Mouse (Mus musculus) frontal cortex, postnatal 10 days (tissue): Measurements from ENCODE around the gene Col12a1.
"Not testable (repeated sequence)": the region's sequence is repeated elsewhere in the genome, so short reads cannot be mapped to it uniquely, and the experiment has no call there.

Source experiments
- DNase-seq, 2 experiments: peaks; one replicate each; pipeline ENCODE4 v3.0.0; 2022; ENCODE audit warnings: low spot score in 2 of 2, mixed read lengths in 1 of 2

Col12a1 gene

DNA sequence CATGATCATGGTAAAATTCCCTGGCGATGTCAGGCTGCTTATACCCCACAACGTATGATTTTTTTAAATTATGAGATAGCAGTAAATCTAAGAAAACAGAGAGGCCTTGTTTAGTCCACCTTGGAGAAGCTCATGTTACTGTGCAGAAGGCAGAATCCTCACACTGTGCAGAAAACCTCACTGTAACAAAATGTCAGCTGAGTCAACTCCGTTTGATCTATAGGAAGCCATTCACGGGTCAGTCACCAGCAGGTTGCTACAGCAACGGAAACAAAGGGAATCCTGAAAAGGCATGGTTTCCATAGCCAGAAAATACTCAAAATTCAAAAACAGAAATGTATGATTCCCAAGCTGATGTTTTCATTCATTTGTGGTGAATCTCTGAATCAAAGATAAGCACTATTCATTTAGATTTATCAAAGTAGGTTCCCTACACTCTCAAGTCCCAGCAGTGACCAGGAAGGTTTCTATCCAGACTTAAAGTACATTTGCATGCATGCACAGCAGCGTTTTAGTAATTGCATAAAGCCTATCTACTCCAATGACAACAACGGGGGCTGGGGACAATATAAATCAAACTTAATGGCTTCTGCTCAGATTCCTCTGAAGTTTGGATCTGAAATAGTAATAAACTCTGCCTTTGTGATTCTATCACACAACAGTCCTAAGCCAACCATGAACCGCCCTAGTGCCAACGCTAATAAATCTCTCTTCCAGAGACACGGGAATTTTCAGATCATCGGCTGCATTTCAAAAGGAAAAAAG lies 28.7 kb downstream of the Col12a1 start:
- no peak for DNase-seq

DNA sequence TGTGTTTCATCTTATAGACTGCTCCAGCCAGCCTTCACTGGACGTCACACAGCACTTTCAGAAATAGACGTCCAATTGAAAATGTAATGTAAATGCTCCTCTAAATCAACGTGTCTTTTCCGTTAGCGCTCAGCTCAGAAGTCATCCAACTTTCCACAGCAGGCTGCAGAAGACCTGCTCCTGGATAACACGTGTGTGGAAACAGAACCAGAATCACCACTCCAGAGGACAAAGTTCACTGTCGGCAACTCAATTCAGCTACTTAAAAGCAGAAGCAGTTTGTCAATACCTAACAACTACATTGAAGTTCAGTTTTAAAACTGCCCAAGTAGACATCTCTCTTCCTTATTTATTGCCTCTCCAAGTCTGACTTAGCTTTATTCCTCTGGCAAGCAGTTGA lies 29.3 kb downstream of the Col12a1 start:
- no peak for DNase-seq

DNA sequence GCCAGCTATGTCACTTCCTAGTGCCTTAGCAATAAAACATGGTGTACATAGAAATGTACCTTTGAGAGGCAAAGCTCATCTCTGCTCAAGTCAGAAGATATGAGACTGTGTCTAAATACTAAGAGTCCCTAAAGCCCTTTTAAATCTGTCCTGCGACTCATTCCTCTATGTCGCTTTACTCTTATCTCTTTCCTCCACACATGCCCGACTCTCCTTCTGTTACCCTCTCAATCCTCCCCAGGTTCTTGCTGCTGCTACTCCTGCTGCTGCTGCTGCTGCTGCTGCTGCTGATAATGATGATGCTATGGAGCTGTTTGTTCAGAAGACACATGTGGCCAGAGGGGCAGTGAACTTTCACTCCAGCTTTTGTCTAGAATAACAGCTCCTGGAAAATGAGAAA lies 31.4 kb downstream of the Col12a1 start:
- no peak for DNase-seq

DNA sequence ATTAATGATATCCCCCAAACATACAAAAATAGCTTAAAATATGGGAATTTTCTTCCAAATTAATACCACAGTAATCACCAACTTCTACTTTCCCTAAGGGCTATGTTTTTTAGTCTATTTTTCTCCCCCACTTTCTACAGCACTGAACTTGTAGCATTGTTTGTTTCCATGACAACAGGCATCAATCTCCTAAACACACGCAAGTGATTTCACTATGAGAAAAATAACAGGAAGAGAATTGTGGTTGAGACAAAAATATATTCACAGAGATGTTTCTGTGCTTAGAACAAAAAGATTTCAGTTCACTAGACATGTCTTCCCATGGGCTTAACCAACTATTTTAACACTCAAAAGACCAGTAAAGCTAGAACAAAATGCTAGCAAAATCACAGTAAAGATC lies 32.6 kb downstream of the Col12a1 start:
- DNase-seq, result no peak

DNA sequence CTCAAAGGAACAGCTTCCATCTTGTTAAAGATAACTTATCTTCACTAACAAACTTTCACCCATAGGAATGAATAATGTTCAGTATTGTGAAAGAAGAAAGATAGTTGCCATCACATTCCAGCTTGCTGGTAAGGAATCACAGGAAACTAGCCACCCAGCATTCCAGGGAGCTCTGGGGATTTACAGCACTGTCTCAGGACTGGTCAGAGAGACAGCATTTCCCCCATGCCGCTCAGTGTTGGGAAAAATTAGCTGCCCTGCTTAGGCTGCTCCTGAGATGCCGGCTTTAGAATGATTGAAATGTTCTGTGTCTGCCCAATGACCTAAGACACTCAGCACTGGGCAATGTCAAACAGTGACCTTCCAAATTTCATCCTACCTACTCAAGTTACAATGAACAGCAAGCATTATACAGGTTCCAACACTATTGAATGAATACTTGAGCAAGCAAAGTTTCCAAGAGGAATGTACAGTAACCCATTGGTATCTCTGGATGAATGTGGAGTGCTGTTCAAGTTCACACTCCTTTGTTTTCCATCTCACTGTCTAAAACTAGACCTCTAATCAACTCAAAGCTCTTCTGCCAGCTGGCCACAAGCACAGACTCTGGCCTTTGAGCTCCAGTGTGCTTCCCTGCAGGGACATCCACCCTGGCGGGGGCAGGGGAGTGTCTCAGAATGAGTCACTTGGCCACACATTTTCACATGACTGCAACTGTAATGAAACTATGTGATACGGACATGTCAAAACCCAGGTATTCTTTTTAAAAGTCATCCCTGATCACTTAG lies 38.0 kb downstream of the Col12a1 start:
- no peak for DNase-seq

DNA sequence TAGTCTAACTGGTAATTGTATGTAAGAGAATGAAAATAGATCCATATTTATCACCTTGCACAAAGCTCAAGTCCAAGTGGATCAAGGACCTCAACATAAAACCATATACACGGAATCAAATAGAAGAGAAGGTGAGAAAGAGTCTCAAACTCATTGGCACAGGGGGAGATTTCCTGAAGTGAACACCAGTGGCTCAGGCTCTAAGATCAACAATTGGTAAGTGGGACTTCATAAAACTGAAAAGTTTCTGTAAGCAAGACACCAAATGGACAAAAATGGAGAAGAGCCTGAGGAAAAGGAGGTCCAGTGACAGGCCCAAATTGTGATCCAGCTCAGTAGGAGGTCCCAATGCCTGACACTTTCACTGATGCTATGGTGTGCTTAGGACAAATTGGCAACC lies 49.8 kb downstream of the Col12a1 start:
- DNase-seq, result not testable (repeated sequence)

DNA sequence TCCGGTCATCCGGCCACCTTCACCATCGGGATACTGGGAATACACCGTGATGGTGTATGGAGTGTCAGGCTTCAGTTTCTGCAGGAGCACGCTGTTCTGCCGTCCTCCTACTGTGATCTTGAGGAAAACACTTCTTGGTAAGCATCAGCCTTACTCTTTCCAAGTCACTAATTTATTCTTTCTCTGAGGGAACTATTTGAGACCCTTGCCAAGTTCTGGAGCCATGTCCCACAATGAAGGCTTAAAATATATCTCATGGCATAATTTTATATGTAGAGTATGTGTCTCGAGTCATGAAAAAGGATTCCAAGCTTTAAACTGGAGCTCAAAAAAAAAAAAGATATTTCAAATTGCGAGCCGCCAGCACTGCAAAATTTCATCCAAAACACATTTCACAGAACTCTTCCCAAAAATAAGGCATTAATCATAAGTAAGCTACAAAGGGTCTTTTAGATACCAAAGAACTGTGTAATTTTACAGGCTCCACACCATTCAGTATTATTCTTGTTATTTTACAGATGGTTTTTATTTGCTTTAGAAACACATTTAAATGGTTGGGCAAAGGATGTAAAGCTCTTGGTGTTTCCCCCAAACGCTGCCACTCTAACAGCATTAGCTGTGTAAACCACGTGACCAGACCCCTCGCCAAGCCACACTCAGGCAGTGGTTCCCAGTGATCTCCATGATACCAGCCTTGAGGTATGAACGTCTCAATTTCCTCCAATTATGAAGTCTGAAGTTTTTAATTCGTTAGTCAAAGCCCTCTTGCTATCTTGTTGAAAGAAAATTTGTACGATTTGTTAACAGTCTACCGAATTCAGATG lies 65.1 kb downstream of the Col12a1 start:
- DNase-seq, result no peak

DNA sequence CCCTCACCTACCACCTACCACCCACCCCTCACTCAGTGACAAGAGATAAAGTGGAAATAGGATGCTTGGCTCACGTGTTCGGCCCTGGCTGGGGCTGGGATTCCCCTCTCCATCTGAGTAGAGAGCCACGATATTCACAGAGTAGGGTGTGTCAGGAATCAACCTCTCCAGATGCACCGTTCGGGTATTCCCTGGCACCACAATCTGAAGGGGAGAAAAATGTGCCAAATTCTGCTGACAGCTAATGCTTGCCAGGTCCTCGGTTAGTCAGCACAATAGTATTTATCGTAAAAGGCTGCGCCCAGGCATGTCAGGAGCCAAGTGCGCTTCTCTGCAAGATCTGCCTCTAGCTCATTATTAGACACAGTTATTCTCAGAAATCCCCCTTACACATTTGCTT lies 70.0 kb downstream of the Col12a1 start:
- no peak for DNase-seq

DNA sequence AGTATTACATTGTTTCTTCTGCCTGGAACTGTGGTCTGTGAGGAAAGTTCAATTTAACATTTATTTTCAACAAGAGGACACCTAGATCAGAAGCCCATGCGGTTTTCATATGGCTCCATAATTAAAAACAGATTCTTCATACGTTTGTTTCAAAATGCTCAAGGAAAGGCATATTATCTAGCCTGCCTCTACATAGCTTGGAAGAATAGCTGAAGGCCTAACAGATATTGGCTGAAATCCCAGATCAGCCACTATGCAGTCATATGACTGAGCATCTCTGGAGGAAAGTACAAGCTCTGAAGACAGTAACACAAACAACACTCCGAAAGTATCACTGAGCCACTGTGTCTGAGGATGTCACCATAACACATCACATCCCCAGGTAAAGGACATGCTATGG lies 72.9 kb downstream of the Col12a1 start:
- DNase-seq, result no peak

DNA sequence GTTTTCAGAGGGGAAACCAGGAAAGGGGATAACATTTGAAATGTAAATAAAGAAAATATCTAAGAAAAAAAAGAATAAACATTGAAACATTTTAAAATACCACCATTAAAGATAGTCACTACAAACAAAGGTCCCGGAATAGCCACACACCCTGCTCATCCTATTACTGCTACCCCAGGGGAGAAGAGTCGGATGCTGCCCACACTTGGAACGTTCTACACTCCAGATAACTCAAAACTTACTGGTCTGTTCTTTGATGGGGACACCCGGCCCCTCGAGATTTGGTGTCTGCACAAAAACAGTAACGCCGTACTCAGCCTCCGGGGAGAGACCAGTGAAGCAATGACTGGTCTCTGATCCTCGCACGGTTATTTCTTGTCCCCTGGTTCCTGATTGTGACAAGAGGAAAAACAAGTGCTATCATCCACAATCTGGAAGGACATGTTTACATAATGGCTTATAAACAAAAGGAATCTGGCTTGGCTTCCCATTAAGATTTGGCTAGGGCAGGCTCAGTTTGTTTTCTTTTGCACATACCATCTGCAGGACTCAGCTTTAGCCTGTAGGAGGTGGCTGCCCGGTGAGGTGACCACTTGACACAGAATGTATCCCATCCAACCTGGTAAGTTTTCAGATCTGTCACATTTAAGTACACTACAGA lies 79.1 kb downstream of the Col12a1 start:
- DNase-seq, result no peak

DNA sequence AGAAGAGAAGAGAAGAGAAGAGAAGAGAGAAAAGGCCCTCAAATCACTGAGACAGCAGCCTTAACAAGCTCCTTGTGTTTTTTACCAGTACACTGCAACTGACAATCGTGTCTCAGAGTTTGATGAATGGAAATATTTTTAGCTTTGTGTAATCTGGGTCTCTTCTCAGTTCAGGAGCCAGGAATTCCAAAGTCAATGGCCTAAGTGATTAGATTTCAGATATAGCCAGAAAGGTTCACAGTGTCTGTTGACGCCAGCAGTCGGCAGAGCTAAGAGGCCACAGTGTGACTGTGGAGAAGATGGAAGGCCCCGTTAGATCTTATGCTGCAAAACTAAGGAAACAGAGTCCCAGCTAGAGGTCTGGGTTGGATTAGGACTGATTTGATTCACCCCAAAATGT lies 80.8 kb downstream of the Col12a1 start:
- DNase-seq, result no peak

DNA sequence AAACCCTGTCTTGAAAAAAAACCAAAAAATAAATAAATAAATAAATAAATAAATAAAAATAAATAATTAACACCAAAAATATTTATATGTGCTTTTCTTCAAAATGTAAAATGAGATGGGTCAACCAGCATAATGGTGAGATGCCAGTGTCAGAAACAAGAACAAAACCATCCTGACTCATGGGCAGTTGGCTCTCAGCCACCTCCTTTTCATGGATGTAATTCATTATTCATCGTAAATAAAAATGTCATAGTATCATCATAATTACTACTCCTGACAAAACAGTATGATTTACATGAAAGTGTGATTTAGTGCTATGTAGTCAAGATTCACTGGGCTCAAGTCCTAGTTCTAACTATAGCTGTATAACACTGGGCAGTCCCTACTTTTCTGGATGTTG lies 84.6 kb downstream of the Col12a1 start:
- DNase-seq, result no peak

DNA sequence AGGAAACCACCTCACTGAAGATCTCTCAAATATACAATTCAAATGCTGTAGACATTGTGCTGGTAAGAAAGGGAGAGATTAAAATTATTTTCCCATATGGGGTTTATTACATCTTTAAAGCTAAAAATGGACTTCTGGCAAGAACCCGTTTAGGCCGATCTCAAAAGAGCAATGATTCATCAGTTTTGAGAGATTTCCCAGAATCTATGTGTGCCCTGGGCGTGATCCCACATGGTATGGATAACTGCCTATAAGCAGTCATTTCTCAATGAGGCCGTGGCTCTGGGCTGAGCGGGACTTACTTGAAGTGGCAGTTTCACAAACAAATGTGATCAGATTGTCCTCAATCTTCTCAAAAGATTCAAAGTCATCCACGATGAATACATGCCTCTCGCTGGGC lies 87.4 kb downstream of the Col12a1 start:
- DNase-seq, result no peak

DNA sequence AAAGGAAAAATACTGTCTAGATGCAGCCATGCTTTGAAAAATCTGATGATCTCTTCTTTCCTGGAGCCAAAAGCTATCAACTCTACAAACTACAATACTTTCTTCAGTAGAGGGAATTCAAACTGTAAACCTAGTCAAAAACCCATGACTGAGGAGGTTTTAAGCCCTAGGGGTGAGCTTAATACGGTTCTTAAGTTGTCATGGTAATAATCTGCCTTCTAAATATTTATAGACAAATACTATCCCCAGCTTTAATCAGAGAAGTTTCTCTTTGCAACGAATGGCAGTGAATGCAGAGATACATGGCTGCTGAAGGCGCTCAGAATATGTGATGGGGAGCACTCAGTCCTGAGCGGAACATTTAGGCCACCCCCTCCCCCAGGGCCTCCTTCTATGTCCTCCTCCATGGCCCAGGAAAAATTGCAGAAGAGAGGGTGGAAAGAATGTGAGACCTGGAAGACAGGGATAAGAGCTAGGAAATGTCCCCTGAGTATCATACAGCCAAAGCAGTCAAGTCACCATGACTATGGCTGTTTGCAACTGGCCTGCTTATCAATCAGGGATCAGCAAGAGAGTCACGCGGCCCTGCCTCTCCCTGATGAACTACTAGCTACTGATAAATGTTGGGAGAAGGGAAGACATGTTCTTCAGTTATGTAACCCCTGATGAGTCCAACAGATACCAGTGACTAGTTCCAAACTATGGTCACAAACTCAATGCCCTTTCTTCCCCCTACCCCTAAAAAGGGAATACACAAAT lies 99.6 kb downstream of the Col12a1 start:
- DNase-seq, result no peak

DNA sequence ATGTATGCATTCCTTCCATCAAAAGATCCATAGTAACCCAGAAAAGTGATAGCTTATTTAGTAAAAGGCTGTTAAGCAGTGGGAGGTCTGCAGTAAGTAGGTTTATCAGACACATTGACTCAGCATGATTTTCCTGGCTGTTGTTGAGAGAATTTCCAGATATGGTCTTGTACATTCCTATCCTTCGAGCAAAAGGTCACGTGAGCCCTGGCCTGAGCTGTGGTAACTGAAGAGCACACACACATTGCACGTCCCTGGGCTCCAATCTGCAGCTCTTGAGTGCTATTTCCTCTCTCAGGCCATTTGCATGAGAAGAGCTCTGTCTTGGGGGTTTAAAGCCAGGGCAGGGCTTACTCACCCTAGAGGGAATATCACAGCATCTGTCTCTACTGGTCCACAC lies 101.3 kb downstream of the Col12a1 start:
- DNase-seq, result no peak

DNA sequence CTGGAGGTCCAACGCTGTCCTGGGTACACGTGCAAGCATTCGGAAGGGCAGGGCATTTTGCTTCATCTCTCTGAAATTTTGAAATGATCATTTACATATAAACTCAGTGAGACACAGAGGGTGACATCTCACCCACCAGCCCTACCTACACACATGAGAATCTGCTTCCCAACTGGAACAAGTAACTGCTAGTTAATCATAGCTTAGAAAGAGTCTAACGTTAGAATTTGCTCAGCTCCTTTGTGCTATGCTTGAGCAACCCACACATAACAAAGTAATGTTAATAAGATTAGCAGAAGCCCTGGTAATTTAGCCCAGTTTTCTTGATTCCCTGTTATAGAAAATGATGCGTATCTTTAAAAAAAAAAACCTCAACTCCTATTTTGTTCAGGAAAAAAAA lies 102.6 kb downstream of the Col12a1 start:
- DNase-seq, result no peak

DNA sequence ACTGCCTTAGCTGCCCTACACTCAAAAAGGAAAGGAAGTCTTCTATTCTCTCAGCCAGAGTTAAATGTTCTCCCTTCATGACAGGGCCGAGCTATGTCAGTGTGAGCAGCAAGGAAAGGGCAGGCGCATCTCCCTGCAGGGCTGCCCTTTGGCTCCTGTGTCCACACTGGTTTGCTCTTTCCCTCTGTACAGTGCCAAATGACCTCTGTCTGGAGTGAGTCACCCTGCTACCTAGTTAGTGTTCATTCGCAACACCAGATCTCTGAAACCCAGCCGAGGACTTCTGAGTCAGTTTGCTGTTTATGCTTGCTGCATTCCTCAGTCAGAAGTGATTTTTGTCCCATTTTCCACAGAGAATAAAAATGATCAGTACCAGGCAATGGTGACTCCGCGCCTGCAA lies 108.3 kb downstream of the Col12a1 start:
- DNase-seq, result no peak

DNA sequence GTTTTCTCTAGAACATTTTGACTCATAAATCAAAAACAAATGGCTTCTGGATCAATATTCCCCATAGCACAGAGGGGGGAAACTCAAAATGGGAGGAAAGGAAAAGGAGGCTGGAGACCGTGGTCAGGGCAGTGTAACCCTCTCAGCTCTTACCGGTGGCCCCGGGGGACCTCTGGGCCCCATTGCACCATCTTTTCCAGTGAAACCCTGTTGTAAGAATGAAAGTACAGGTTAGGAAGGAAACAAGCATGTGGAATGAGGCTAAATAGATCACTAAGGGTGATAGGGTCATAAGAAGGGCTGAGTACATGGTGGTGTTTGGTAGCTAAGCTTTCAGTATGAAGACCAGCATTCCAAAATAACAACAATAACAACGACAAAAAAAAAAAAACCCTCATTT lies 109.0 kb downstream of the Col12a1 start:
- DNase-seq, result no peak

DNA sequence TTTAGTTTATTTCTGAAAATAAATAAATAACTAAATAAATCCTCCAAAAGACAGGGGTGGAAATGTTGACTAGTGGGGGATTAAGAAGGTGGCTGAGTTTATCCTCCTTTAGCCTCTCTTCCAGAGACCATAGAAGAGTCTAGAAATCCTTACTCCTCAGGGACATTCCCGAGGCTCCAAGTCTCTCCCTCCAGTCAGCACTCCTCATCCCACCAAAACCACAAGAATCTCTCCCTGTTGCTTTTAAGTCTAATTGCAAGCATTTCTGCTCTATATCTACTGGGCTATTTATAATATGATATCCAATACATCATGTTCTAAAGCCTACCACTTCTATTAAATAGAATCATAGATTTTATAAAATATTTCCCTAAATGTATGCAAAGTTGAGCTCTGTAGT lies 109.8 kb downstream of the Col12a1 start:
- no peak for DNase-seq

DNA sequence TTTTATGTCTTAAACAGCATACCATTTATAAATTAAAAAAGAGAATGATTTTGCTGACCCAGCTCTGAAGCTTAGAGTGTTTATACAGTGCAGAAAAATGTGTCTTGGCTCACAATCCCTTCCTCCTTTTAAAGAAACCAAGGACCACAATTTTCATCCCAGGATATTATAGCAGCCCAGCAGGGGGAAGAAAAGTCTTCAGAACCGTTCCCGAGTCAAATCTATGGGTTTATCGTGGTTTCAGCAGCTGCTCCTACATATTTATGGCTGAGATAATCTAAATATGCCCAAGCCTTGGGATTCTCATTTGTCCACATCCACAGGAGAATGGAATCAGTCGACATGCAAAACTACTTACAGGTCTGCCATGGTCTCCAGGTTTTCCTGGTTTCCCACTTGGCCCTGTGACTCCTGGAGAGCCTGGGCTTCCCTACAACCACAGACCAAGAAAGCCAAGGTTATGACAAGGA lies 110.5 kb downstream of the Col12a1 start:
- no peak for DNase-seq

DNA sequence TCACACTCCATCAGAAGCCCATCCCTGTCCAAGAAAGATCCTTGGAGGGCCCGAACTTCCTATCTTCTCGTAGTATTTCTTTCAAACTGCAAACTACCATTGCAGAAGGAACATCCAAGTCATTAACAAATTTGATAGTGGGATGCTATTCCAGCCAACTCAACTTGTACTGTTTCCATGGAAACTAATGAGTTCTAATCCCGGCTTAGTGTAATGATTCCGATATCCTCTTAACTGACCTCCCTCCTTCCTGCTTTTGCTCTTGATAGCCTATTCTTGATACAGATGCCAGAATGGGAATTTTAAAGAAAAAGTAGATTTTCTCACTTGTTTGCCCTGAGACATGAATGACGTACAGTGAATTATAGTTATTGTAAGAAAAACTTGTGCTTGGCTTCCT lies 112.5 kb downstream of the Col12a1 start:
- DNase-seq, result no peak
